Mouse (Mus musculus): Measurements from ENCODE around the gene Ddhd1. TPM values are rescaled to one million over a fixed set of nuclear protein-coding genes. Genes with fewer than 3 reads are reported as not detected.

Ddhd1 gene
- polyA plus RNA-seq, 1 experiment: 153 TPM

DNA sequence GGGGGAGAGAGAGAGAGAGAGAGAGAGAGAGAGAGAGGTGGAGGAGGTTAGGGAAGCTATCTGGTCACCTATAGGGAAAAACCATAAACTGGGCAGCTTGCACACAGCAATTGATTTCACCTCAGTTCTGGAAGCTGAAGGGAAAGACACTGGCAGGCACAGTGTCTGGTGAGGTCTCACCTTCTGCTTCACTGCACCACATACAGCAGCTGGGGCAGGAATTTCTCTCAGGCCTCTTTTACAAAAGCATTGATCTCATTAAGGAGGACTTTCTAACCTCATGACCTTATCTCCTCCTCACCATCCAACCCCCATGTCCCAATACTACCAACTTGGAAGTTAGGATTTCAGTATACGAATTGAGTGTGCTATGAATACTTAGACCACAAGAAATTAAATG lies 13.2 kb downstream of the Ddhd1 start:
- H3K27me3 ChIP-seq (ENCODE audit: control insufficient read depth, insufficient read depth, low read length): no peaks in the 10 kb centered on the region
- H3K4me1 ChIP-seq (ENCODE audit: control insufficient read depth, insufficient read depth, low read length): peaks cover 2% of the 10 kb centered on the region
- H3K4me3 ChIP-seq (ENCODE audit: control insufficient read depth, low read depth, low read length): no peak overlapping the region
- no peaks in the 10 kb centered on the region for H3K36me3 ChIP-seq (ENCODE audit: control insufficient read depth, insufficient read depth, low read length)
- TF ChIP-seq POLR2A (IDR thresholded peaks at IDR 0.05; ENCODE audit: control insufficient read depth, low read depth, low read length) (no peak), CTCF (IDR thresholded peaks at IDR 0.05; ENCODE audit: control insufficient read depth, insufficient read depth, insufficient replicate concordance, low read depth, low read length) (no peak)
- H3K27ac ChIP-seq (ENCODE audit: control insufficient read depth, insufficient read depth, low read depth, low read length): no peak overlapping the region

DNA sequence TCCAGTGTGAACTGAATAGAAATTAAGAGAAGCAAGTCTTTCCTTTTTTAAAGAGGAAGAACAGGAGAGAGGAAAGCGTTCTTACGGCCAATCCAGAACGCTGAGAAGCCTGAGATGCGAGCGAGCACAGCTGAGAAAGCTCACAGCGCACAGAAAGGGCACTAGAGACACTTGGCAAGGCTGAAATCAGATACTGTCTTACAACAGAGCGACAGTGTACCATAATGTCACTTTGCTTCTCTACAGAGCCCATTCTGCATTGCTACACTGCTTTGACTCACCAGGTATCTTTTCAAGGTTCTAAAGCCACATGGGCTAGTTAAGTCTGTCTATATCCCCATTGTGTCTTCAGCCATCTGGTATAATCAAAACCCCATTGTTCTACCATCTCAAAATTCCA lies 13.7 kb downstream of the Ddhd1 start:
- Histone ChIP-seq H3K27me3 (ENCODE audit: control insufficient read depth, insufficient read depth, low read length) (no peaks in the 10 kb centered on the region), H3K4me3 (ENCODE audit: control insufficient read depth, low read depth, low read length) (no peak overlapping the region), H3K27ac (ENCODE audit: control insufficient read depth, insufficient read depth, low read depth, low read length) (no peak overlapping the region), H3K4me1 (ENCODE audit: control insufficient read depth, insufficient read depth, low read length) (peaks cover 2% of the 10 kb centered on the region), H3K36me3 (ENCODE audit: control insufficient read depth, insufficient read depth, low read length) (no peaks in the 10 kb centered on the region)
- no peak for TF ChIP-seq POLR2A (IDR thresholded peaks at IDR 0.05; ENCODE audit: control insufficient read depth, low read depth, low read length)
- TF ChIP-seq CTCF (IDR thresholded peaks at IDR 0.05; ENCODE audit: control insufficient read depth, insufficient read depth, insufficient replicate concordance, low read depth, low read length): no peak

- Histone ChIP-seq H3K27ac (ENCODE audit: control insufficient read depth, insufficient read depth, low read depth, low read length) (no peak overlapping the region), H3K36me3 (ENCODE audit: control insufficient read depth, insufficient read depth, low read length) (no peaks in the 10 kb centered on the region), H3K4me1 (ENCODE audit: control insufficient read depth, insufficient read depth, low read length) (peaks cover 2% of the 10 kb centered on the region), H3K4me3 (ENCODE audit: control insufficient read depth, low read depth, low read length) (no peak overlapping the region), H3K27me3 (ENCODE audit: control insufficient read depth, insufficient read depth, low read length) (no peaks in the 10 kb centered on the region)
- TF ChIP-seq POLR2A (IDR thresholded peaks at IDR 0.05; ENCODE audit: control insufficient read depth, low read depth, low read length) (no peak), CTCF (IDR thresholded peaks at IDR 0.05; ENCODE audit: control insufficient read depth, insufficient read depth, insufficient replicate concordance, low read depth, low read length) (no peak)
These were observed 14.5 kb downstream of the Ddhd1 start for GRCm38 (mm10) chr14:45643461-45643860.

- no peak overlapping the region for H3K4me3 ChIP-seq (ENCODE audit: control insufficient read depth, low read depth, low read length)
- H3K27ac ChIP-seq (ENCODE audit: control insufficient read depth, insufficient read depth, low read depth, low read length): no peak overlapping the region
- peaks cover 2% of the 10 kb centered on the region for H3K4me1 ChIP-seq (ENCODE audit: control insufficient read depth, insufficient read depth, low read length)
- no peaks in the 10 kb centered on the region for H3K27me3 ChIP-seq (ENCODE audit: control insufficient read depth, insufficient read depth, low read length)
- no peaks in the 10 kb centered on the region for H3K36me3 ChIP-seq (ENCODE audit: control insufficient read depth, insufficient read depth, low read length)
- TF ChIP-seq CTCF (IDR thresholded peaks at IDR 0.05; ENCODE audit: control insufficient read depth, insufficient read depth, insufficient replicate concordance, low read depth, low read length): no peak
- no peak for TF ChIP-seq POLR2A (IDR thresholded peaks at IDR 0.05; ENCODE audit: control insufficient read depth, low read depth, low read length)
These were observed 15.1 kb downstream of the Ddhd1 start for GRCm38 (mm10) chr14:45642795-45643194.

DNA sequence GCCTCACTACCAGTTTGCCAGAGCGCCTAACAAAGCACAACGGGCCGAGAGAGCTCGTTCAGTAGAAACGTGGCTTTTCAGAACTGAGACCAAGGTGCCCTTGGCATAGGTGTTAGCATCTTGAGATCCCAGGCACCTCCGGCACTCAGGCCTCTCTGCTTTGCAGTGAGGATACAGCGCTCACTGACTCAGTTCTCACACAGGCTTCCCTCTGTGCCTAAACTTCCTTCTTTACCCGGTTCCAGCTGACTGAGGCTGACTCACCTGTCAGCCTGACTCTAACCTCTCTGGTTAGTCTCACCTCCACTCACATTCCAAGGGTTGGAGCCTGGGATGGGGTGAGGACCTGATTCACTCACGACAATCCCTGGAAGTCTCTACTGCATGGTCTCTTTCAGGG lies 15.7 kb downstream of the Ddhd1 start:
- Histone ChIP-seq H3K4me1 (ENCODE audit: control insufficient read depth, insufficient read depth, low read length) (peaks cover 2% of the 10 kb centered on the region), H3K36me3 (ENCODE audit: control insufficient read depth, insufficient read depth, low read length) (no peaks in the 10 kb centered on the region), H3K27ac (ENCODE audit: control insufficient read depth, insufficient read depth, low read depth, low read length) (no peak overlapping the region), H3K27me3 (ENCODE audit: control insufficient read depth, insufficient read depth, low read length) (no peaks in the 10 kb centered on the region), H3K4me3 (ENCODE audit: control insufficient read depth, low read depth, low read length) (no peak overlapping the region)
- no peak for TF ChIP-seq POLR2A (IDR thresholded peaks at IDR 0.05; ENCODE audit: control insufficient read depth, low read depth, low read length)
- no peak for TF ChIP-seq CTCF (IDR thresholded peaks at IDR 0.05; ENCODE audit: control insufficient read depth, insufficient read depth, insufficient replicate concordance, low read depth, low read length)

GRCm38 (mm10) chr14:45638717-45639116 lies 19.2 kb downstream of the Ddhd1 start:
- no peaks in the 10 kb centered on the region for H3K36me3 ChIP-seq (ENCODE audit: control insufficient read depth, insufficient read depth, low read length)
- no peak overlapping the region for H3K4me3 ChIP-seq (ENCODE audit: control insufficient read depth, low read depth, low read length)
- no peaks in the 10 kb centered on the region for H3K27me3 ChIP-seq (ENCODE audit: control insufficient read depth, insufficient read depth, low read length)
- peaks cover 5% of the 10 kb centered on the region; the same call in 1 of the 2 replicates for H3K4me1 ChIP-seq (ENCODE audit: control insufficient read depth, insufficient read depth, low read length)
- no peak overlapping the region for H3K27ac ChIP-seq (ENCODE audit: control insufficient read depth, insufficient read depth, low read depth, low read length)
- no peak for TF ChIP-seq CTCF (IDR thresholded peaks at IDR 0.05; ENCODE audit: control insufficient read depth, insufficient read depth, insufficient replicate concordance, low read depth, low read length)
- no peak for TF ChIP-seq POLR2A (IDR thresholded peaks at IDR 0.05; ENCODE audit: control insufficient read depth, low read depth, low read length)

- no peak for TF ChIP-seq POLR2A (IDR thresholded peaks at IDR 0.05; ENCODE audit: control insufficient read depth, low read depth, low read length)
- TF ChIP-seq CTCF (IDR thresholded peaks at IDR 0.05; ENCODE audit: control insufficient read depth, insufficient read depth, insufficient replicate concordance, low read depth, low read length): no peak
- Histone ChIP-seq H3K27ac (ENCODE audit: control insufficient read depth, insufficient read depth, low read depth, low read length) (no peak overlapping the region), H3K4me3 (ENCODE audit: control insufficient read depth, low read depth, low read length) (no peak overlapping the region), H3K4me1 (ENCODE audit: control insufficient read depth, insufficient read depth, low read length) (peaks cover 2% of the 10 kb centered on the region; the same call in 1 of the 2 replicates), H3K27me3 (ENCODE audit: control insufficient read depth, insufficient read depth, low read length) (no peaks in the 10 kb centered on the region), H3K36me3 (ENCODE audit: control insufficient read depth, insufficient read depth, low read length) (no peaks in the 10 kb centered on the region)
These were observed 22.4 kb downstream of the Ddhd1 start for GRCm38 (mm10) chr14:45635496-45635895.

Measured in testis, adult 2 months (tissue).